Mouse (Mus musculus) regulatory T cell (primary cell): ENCODE data around the gene Trip13.

Experiments
- in situ Hi-C: fragments of 300-600 bp; cut with MboI, MseI; formaldehyde crosslinking; loops from one replicate; pipeline ENCODE4 v1.15.1; 2025; ENCODE audit warnings: high pct_unique_total_duplicates

Gene Trip13

DNA sequence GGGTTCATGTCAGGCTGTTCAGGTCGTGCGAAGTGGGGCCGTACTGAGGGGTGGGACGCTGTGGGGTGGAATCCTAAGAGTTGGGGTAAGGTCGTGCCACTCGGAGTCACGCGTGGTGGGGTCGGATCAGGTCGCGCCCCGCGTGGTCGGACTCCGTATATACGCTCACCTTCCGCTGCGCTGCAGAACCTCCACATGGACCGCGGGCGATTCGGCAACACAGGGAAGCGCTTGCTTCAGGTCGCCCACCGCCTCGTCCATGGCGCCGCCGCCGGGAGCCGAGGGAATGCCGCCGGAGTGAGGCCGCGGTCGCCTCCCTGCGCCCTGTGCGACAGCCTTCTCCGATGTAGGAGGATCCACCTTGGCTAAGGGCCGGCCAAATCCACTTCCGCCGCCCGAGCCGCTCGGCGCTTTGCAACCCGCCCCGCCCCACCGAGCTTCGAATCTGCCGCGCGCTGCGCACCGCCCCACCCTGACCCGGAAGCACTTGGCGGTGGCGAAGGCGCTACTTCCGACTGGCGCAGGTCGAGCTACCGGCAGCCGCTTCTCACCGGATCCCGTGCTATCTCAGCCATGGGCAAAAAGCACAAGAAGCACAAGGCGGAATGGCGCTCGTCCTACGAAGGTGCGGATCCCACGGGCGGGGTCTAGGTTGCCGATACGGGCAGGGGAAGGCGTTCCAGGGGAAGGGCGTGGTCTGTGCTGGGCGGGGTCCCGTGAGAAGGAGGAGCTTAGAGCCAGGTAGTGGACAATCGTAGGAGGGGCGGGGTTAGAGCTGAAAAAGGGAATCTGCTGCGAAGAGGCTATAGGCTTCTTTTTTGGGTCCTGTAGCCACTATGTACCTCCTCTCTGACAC lies at the start of gene Trip13, which contains the start of gene Brd9:
Trip13 (minus strand) TSS at position 464 of the 856 bp plus-strand sequence.
Brd9 (plus strand) TSS at position 491 of the 856 bp plus-strand sequence.
- in situ Hi-C loops: no loop called here

GRCm38 (mm10) chr13:73976935-73977334 lies 39.4 kb upstream of the Trip13 start:
- in situ Hi-C loops: no loop called here

DNA sequence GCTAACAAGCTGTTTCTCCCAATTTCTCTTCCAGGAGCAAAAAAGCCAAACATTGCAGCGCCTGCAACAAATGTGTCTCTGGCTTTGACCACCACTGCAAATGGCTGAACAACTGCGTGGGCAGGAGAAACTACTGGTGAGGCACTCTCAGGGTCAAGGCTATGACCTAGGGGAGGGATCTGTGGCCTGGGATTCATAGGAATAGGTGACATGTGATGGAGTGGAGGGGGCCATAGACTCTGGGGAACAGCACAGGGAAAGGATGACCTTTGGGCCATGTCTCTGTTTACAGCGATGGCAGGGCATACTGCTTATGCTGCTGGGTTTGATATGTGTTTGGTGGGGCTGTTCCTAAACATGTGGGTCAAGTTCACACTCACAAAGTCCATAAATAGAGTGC lies 36.9 kb upstream of the Trip13 start:
- in situ Hi-C loops: loop anchor here (5.0 kb wide), 1 partner anchor 53 kb away; no protein-coding TSS in a partner anchor

GRCm38 (mm10) chr13:73970545-73971448 lies 33.2 kb upstream of the Trip13 start:
- in situ Hi-C loops: loop anchor here (5.0 kb wide), 1 partner anchor 57 kb away; no protein-coding TSS in a partner anchor

DNA sequence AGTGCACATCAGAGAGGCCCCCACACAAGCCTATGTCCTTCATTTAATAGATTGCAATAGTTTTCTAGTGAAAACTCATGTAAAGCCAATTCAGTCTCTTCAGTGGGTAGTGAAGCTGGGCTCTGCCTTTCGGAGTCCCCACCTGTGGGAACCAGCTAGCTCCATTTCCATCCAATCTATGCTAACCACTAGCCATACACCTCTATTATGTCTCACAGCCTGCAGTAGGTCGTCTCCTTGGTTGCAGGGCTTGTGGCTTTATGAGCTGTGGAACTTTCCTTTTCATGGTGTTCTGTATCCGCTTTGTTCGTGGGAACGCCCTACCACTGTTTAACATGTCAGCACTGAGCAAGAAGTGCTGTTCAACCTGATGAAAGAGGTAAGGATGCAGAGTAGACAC lies 26.0 kb upstream of the Trip13 start, which contains the start of gene Zdhhc11:
Zdhhc11 (plus strand) TSS at position 301 of the 400 bp plus-strand sequence.
- in situ Hi-C loops: no loop called here

- in situ Hi-C loops: no loop called here
Measured at GRCm38 (mm10) chr13:73961177-73961576, 23.6 kb upstream of the Trip13 start.

DNA sequence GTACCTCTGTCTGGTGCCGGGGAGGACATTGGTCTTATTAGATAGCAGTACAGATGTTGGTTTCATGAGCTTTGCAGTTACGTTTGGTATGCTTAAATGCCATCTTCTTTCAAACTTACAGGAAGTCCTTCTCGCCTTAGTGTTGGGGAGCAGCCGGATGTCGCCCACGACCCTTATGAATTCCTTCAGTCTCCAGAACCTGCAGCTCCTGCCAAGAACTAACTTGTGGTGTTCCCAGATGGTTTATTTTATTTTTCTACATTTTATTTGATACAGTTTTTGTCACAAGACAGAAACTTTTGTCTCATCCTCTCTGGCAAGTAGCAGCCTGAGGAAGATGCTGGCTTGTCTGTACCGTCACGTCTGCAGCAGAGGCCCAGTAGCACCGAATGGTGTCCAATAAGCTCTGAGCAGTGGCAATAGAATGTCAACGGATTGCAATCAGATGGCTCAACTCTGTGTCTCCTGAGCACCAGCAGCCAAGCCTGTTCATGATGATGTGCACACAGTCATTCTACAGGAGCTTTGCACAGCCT lies 22.6 kb upstream of the Trip13 start:
- in situ Hi-C loops: no loop called here

GRCm38 (mm10) chr13:73955531-73955930 lies 17.9 kb upstream of the Trip13 start:
- in situ Hi-C loops: no loop called here

GRCm38 (mm10) chr13:73954666-73955065 lies 17.1 kb upstream of the Trip13 start:
- in situ Hi-C loops: no loop called here

DNA sequence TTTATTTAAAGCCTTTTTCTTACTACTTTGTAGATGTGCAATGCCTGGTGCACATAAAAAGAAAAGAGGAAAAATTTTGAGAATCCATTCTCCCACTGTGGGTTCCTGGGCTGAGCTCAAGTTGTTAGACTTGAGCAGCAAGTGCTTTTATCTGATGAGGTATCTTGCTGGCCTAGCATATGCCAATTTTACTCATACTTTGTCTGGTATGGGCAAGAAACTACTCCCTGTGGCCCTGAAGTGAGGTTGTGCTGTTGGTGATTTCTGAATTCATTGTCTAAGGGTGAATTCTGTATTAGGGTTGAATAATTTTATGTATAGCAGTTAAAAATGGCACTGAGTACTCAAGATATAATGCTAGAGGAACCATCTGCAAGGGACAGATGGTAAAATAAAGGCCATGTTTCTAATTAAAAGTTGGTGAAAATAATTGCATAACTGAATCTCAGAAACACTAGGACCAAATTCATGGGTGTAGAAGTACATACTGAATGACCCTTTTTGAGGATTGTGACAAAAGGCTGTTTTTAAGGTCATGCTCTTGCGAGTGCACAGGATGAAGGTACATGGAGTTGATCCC lies 16.1 kb upstream of the Trip13 start:
- in situ Hi-C loops: no loop called here

DNA sequence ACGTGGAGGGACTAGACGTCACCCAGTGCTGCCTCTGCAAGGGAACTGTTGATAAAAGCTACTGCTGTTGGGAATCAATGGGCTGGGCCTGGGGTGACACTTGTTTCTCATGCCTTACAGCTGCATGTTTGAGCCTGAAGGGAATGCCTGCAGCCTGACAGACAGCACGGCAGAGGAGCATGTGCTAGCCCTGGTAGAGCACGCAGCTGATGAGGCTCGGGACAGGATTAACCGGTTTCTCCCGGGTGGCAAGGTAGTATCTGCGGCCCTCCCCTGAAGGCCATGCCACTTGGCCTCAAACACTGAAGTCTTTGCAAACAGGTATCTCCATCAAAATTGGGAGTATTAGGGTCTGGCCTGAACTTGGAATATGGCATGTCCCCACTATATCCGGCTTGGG lies 7.0 kb upstream of the Trip13 start:
- in situ Hi-C loops: no loop called here

DNA sequence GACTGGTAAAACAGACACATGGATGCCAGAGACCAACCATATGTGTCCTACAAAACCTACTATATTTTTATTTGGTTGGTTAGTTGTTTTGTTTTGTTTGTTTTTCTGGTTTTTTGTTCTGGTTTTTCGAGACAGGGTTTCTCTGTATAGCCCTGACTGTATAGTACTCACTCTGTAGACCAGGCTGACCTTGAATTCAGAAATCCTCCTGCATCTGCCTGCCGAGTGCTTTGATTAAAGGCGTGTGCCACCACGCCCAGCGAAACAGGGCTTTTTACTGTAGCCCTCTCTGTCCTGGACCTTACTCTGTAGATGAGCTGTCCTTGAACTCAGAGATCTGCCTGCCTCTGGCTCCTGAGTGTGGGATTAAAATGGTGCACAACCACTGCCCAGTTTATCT lies 1.5 kb upstream of the Trip13 start:
- in situ Hi-C loops: no loop called here

- in situ Hi-C loops: no loop called here
Measured at GRCm38 (mm10) chr13:73938177-73938560, 585 bp upstream of the Trip13 start.

DNA sequence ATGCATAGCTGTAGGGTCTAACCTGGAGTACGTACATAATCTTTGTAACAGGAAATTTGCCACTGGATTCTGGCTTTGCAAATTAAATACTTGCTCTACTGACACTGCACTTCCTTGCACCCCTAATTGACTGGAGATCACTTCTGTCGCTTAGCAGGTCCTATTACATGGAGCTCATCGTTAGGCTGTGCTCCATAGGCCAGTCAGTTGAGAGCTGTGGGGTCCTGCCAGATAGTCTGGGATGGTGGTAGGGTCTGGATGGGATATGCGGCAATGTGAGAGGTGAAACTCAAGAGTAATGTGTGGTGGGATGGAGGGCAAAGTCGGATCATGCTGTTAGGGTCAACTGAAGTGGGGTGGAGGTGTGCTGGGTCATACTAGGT lies 655 bp downstream of the Trip13 start:
- in situ Hi-C loops: no loop called here

GRCm38 (mm10) chr13:73932201-73932600 lies 5.4 kb downstream of the Trip13 start:
- in situ Hi-C loops: no loop called here

DNA sequence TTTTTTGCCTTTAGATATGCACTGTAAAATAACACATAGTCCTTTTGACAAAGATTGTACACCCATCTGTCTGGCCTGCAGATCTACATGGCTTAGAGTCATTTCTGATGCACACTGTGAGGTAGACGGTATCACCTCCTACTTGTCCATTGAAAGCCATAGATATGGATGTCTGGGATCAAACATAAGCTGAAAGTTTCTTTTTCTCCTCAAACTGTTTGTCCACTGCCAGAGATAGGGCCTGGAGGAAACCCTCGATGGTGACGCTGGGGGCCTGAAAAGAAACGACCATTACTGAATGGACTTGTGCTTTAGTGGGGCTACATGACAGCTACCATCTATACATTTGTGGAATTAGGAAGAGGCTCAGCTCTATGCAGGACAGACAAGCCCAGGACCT lies 24.5 kb downstream of the Trip13 start:
- in situ Hi-C loops: no loop called here

DNA sequence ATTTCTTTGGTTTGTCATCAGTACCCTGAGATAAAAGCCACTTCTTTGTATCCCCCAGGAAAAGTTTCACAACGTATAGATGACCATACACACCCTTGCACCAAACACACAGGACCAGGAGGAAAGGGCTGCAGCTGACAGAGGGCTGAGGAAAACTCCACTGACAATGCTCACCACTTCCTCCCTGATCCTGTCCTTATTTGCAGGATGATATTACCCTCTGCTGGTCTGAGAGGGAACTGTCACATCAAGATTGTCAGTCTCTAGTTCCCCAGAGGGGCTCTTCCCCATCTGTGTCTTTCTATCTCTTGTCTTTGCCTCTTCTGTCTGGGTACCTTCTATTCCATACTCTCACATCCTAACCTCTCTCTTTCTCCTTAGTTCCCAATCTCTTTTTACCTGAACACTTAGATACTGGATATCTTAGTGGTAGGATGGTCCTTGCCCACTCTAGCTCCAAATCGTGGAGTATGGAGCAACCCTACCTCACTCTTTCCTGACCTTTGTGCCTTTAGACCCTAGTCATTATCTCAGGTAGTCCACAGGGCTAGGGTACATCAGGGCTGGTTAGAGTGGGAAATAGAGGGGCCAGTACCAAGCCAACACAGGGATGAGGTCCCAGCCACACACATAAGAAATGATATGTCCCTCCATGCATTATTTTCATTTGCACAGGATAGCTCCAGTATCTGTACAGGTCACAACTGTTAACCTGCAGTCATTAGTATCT lies 29.7 kb downstream of the Trip13 start:
- in situ Hi-C loops: loop anchor here (5.0 kb wide), 1 partner anchor 186 kb away; no protein-coding TSS in a partner anchor

GRCm38 (mm10) chr13:73907136-73907535 lies 30.4 kb downstream of the Trip13 start:
- in situ Hi-C loops: loop anchor here (5.0 kb wide), 1 partner anchor 185 kb away; no protein-coding TSS in a partner anchor

- in situ Hi-C loops: no loop called here
Measured at GRCm38 (mm10) chr13:73897561-73897960, 40.0 kb downstream of the Trip13 start.

- in situ Hi-C loops: no loop called here
Measured at GRCm38 (mm10) chr13:73892493-73893178, 44.9 kb downstream of the Trip13 start.
